Mouse (Mus musculus) G1E-ER4 (cell line): ENCODE data around the gene Prep. TPM values are rescaled to one million over a fixed set of nuclear protein-coding genes. Genes with fewer than 3 reads are reported as not detected.

Source experiments
- GATA1 ChIP-seq: IDR thresholded peaks from one replicate; pipeline ENCODE4 v1.8.0; 2012; ENCODE audit warnings: low read length, inconsistent platforms
- polyA plus RNA-seq: library from polyadenylated mRNA; stranded (reverse); fragments of >175 nt; gene quantifications from 2 replicates; pipeline ENCODE4 v1.2.3, GENCODE M21; 2012

Prep gene
- polyA plus RNA-seq, 1 experiment: 19.2 TPM

GRCm38 (mm10) chr10:45185457-45185856 lies 118.5 kb downstream of the Prep start:
- TF ChIP-seq GATA1: no peak

GRCm38 (mm10) chr10:45193330-45194310 lies 126.6 kb downstream of the Prep start:
- TF ChIP-seq GATA1: no peak

GRCm38 (mm10) chr10:45194531-45194930 lies 127.5 kb downstream of the Prep start:
- no peak for TF ChIP-seq GATA1

- no peak for TF ChIP-seq GATA1
Measured at GRCm38 (mm10) chr10:45204582-45204981, 137.6 kb downstream of the Prep start.

DNA sequence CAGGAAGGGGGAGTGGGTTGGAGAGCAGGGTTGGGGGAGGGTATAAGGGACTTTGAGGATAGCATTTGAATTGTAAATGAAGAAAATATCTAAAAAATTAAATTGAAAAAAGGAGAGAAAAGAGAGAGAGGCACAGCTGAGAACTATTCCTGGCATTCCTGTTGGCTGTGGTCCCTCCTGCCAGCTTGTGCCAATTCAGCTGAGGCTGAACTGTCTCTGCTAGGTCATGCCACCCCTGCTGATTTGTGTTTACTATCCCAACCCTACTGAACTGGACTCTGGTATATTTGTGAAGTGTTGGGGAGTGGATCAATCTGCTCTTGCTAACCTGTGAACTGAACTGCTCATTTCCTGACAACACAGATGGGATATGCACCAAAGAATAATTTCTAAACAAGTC lies 143.2 kb downstream of the Prep start:
- no peak for TF ChIP-seq GATA1

- TF ChIP-seq GATA1: no peak
Measured at GRCm38 (mm10) chr10:45216676-45217075, 149.7 kb downstream of the Prep start.

Other genes with a start within 250 kb of the Prep start
- not detected in 2 replicates for gene Popdc3, start 110.9 kb downstream of the Prep start, polyA plus RNA-seq